Comparison of ENCODE assay signal across 8 mouse cellular contexts in genomic region chr6:47243863-47244606, GRCm38 (mm10).
DNase-seq lines count a peak whose midpoint lies in the region; ATAC-seq lines count a peak whose summit lies in the region.

No protein-coding gene starts in this region.

- 0 out of 2 replicates have a peak, but pooled peaks have one; percentile 41 for ATAC-seq in liver, embryonic 16.5 days (ENCODE audit: low read depth)

- H3K36me3 ChIP-seq in liver, embryonic 16.5 days (ENCODE audit: control insufficient read depth, insufficient read depth): no peaks in the 10 kb centered on the region

- no peak overlapping the region for H3K9ac ChIP-seq in liver, embryonic 16.5 days (ENCODE audit: low read depth, low read length)

- WGBS in liver, embryonic 16.5 days (ENCODE audit: insufficient replicate concordance): 17% methylated on average over 6 of the region's 6 CpGs

- H3K4me2 ChIP-seq in liver, embryonic 16.5 days (ENCODE audit: low read depth, low read length): peak overlapping the region; percentile 17

- no peaks in the 10 kb centered on the region; the same call in 1 of the 2 replicates for H3K4me1 ChIP-seq in liver, embryonic 16.5 days (ENCODE audit: control insufficient read depth, low read depth, low read length)

- H3K27me3 ChIP-seq in liver, embryonic 16.5 days (ENCODE audit: control insufficient read depth, insufficient read depth, low read depth, low read length): no peaks in the 10 kb centered on the region

- H3K27ac ChIP-seq in liver, embryonic 16.5 days (ENCODE audit: low read length): no peak overlapping the region

- no peak overlapping the region for H3K4me3 ChIP-seq in liver, embryonic 16.5 days (ENCODE audit: low read depth, low read length)

- H3K9me3 ChIP-seq in liver, embryonic 16.5 days (replicated peaks; ENCODE audit: control insufficient read depth, low read length): no peaks in the 10 kb centered on the region

- peak; percentile 30 for DNase-seq in gastrocnemius, adult 18-20 months (ENCODE audit: low spot score)
- no peak for DNase-seq in gastrocnemius, adult 8-10 months (ENCODE audit: low spot score in 2 of 2)
- DNase-seq in brain, embryonic 18.5 days (ENCODE audit: low read depth, low spot score): peak; percentile 86
- peak; percentile 12 to 28 for DNase-seq in frontal cortex, postnatal 14 days (ENCODE audit: low spot score in 2 of 2)
- DNase-seq in kidney, postnatal 14 days: peak; percentile 66
- DNase-seq in retina, adult 2 months (ENCODE audit: low read depth, low spot score): peak; percentile 72
- DNase-seq in gastrocnemius, postnatal 10 days: no peak

Comparison
In these comparisons a context has a peak if more than half of its experiments do, and no peak if none do; other contexts are left out.
1. DNase-seq: peak in gastrocnemius, adult 18-20 months (single experiment), brain, embryonic 18.5 days (single experiment), frontal cortex, postnatal 14 days (2 of 2), kidney, postnatal 14 days (single experiment) and retina, adult 2 months (single experiment); none in gastrocnemius, adult 8-10 months (0 of 2) and gastrocnemius, postnatal 10 days (single experiment).